Mouse (Mus musculus): ENCODE data around the gene Coa3. TPM values are rescaled to one million over a fixed set of nuclear protein-coding genes. Genes with fewer than 3 reads are reported as not detected.

Gene Coa3
- total RNA-seq, 2 experiments from 2014 or later: 95.7 to 101 TPM

- no peak for DNase-seq (ENCODE audit: extremely low spot score in 1 of 2, low spot score in 2 of 2)
- intact Hi-C loops (cut with DNase I): no loop called here
Observed at GRCm38 (mm10) chr11:101291231-101291630, 12.3 kb upstream of the Coa3 start.

DNA sequence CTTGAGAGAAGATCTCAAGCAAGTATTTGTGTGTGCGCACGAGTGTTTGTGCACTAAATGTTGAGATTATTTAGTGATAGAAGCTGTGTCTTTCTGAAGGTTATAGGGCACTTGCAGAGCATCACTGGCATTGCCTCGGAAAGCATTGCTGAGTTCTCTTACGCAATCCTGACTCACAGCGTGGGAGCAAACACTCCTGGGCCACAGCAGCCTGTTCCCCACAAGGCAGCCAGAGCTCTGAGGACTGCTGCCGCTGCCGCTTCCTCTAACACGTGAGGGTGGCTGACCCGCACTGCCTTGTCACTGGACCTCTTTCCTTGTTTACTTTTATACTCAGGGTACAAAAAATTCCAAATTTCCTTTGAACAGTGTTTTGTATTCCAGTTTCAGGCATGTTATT is 8.4 kb upstream of the Coa3 start:
- DNase-seq (ENCODE audit: extremely low spot score in 1 of 2, low spot score in 2 of 2): peak in 1 of 2 experiments; percentile 64
- intact Hi-C loops (cut with DNase I): no loop called here

DNA sequence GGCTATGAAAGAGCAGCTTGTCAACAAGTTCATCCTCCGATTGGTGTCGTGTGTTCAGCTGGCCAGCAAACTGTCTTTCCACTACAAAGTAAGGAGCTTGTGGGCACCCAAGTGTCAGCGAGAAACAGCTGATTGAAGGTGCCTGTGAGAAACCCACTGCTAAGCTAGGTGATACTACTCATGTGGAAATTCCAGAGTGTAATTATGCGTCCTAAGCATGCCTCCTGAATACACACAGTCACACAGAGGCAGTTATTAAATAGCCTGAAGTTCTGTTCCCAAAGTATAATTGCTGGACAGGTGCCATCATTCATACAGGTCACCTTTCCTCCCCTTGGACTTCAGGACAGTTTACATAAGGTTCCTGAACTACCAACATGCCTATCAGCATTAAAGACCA is 4.9 kb upstream of the Coa3 start:
- no peak for DNase-seq (ENCODE audit: extremely low spot score in 1 of 2, low spot score in 2 of 2)
- intact Hi-C loops (cut with DNase I): no loop called here

GRCm38 (mm10) chr11:101282896-101283295 is 4.0 kb upstream of the Coa3 start:
- intact Hi-C loops (cut with DNase I): no loop called here
- DNase-seq (ENCODE audit: extremely low spot score in 1 of 2, low spot score in 2 of 2): peak in 1 of 2 experiments; percentile 37

DNA sequence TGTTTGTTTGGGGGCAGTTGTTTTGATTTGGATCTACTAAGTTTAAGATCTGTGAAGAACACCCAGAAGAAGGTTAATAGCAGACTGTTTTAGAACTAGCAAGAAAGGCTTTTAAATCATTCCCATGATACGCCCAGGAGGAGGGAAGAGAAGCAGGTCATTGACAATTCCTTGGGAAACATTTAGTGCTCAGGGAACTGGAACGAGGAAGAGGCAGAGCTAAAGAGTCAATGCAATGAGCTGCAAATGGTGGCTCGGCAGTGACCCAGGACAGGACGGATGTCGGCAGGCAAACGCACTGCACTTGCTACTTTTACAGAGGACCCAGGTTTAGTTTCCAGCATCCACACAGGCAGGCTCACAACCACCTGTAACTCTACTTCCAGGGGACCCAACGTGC is 1.9 kb upstream of the Coa3 start:
- DNase-seq (ENCODE audit: extremely low spot score in 1 of 2, low spot score in 2 of 2): no peak
- intact Hi-C loops (cut with DNase I): no loop called here

GRCm38 (mm10) chr11:101279193-101279569 is 267 bp upstream of the Coa3 start:
- no peak for DNase-seq (ENCODE audit: extremely low spot score in 1 of 2, low spot score in 2 of 2)
- intact Hi-C loops (cut with DNase I): no loop called here

- intact Hi-C loops (cut with DNase I): no loop called here
- DNase-seq (ENCODE audit: extremely low spot score in 1 of 2, low spot score in 2 of 2): peak in 1 of 2 experiments; percentile 35
Observed at GRCm38 (mm10) chr11:101277381-101278222, 1.3 kb downstream of the Coa3 start.

DNA sequence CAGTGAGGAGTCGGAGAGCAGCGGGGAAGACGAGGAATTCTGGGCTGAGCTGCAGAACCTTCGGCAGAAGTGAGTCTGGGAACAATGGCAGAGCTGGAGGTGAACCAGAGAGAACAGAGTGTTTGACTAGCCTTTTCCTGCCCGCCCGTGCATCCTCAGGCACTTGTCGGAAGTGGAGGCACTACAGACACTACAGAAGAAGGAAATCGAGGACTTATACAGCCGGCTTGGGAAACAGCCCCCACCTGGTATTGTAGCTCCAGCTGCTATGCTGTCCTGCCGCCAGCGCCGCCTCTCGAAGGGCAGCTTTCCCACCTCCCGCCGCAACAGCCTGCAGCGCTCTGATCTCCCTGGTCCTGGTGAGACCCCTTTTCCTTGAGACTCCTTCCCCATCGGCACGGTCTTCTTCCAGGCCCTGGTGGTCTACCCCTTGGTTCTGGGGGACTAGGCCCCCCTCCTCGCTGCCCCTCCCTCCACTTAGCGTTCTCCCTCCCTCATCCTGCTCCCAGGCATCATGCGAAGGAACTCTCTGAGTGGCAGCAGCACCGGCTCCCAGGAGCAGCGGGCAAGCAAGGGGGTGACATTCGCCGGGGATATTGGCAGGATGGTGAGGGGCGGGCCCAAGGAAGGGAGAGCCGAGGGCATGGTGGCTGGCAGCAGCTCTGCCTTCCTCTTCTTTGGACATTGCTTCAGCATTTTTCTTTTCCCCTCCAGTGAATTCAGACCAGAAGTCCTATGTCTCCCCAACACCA is 2.4 kb downstream of the Coa3 start:
- intact Hi-C loops (cut with DNase I): no loop called here

GRCm38 (mm10) chr11:101275309-101275708 is 3.6 kb downstream of the Coa3 start:
- DNase-seq (ENCODE audit: extremely low spot score in 1 of 2, low spot score in 2 of 2): no peak
- intact Hi-C loops (cut with DNase I): no loop called here

More for the DNA sequence above, 2.4 kb downstream of the Coa3 start:
- DNase-seq (ENCODE audit: extremely low spot score in 1 of 2, low spot score in 2 of 2): no peak

DNA sequence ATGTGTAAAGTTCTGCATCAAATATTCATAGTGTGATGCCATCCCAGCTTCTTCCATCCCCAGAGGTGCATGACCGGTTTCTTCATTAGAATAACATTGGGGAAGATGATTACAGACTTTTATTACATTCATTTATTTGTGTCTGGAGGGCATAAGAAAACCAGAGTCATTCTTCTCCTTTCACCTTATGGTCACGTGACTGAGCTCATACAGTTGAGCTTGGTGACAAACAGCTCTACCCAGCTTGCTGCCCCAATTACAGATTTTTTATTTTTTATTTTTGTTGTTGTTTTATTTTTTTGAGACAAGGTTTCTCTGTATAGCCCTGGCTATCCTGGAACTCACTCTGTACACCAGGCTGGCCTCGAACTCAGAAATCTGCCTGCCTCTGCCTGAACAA is 6.5 kb downstream of the Coa3 start:
- intact Hi-C loops (cut with DNase I): no loop called here
- DNase-seq (ENCODE audit: extremely low spot score in 1 of 2, low spot score in 2 of 2): no peak

DNA sequence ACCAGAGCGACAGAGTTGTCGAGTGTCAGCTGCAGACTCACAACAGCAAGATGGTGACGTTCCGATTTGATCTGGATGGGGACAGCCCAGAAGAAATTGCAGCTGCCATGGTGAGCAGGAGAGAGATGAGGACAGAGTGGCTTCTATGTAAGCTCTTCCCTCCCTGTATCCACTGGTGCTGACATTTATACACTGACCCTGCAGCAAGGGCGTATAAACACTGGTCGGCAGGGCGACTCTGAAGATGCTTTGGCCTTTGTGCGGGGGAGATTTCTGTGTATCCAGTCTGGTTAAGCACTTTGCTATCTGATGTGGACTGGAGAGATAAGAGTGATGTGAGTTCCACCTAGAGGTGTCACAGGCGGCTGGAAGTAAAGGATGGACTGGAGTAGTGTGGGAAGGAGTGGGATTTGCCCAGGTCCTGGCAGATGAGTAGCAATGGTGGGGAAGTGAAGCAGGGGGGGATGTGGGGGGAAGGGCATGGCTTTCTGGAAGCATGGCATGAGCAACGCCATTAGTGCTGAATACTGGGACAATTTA is 9.3 kb downstream of the Coa3 start:
- no peak for DNase-seq (ENCODE audit: extremely low spot score in 1 of 2, low spot score in 2 of 2)
- intact Hi-C loops (cut with DNase I): no loop called here

- intact Hi-C loops (cut with DNase I): no loop called here
- DNase-seq (ENCODE audit: extremely low spot score in 1 of 2, low spot score in 2 of 2): no peak
Observed at GRCm38 (mm10) chr11:101265906-101266305, 13.0 kb downstream of the Coa3 start.

- intact Hi-C loops (cut with DNase I): no loop called here
- DNase-seq (ENCODE audit: extremely low spot score in 1 of 2, low spot score in 2 of 2): peak in 1 of 2 experiments; percentile 35
Observed at GRCm38 (mm10) chr11:101264954-101265471, 13.9 kb downstream of the Coa3 start.

DNA sequence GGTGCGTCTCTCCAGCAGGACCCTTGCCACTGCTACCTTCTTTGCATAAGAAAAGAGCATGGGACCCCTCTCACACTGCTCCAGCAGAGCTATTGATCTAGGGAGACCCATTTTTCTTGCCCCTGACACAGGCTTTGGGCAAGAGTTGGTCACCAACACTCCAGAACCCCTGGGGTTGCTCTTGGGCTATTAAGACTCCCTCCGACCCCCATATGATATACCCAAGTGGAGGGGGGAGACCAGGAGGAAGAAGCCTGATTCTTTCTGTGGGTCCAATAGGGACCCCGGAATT is 15.0 kb downstream of the Coa3 start:
- intact Hi-C loops (cut with DNase I): no loop called here
- no peak for DNase-seq (ENCODE audit: extremely low spot score in 1 of 2, low spot score in 2 of 2)

DNA sequence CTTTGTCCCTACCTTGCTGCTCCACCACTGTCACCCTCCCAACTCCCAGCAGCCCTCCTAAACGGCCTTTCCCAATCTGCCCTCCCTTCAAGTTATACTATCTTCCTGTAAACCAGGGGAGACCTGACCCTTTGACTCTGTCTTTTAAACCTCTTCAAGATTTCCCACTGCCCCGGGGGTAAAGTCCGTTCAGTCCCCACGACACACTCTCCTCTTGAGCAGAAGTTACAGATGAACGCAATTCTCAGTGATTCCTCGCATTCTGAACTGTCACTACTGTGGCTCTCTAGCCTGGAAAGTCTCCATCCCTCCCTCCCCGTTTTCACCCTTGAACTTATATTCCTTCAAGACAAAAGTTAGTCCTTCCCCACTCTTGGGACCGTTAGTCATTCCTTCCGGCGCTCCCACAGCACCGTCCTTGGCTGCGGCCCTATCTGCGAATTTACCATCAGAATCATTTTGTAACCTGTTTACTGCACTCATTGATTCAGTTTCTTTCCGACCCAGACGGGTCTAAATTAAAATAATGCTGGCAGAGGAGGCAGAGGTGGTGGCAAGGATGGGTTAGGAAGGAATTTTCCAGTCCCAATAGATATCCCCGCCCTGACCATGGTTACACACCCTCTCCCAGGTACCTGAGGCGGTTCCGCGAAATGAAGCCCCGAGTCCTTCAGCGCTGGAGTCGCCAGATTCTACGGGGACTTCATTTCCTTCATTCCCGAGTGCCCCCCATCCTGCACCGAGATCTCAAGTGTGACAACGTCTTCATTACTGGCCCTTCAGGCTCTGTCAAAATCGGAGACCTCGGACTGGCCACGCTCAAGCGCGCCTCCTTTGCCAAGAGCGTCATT is 15.6 kb downstream of the Coa3 start:
- intact Hi-C loops (cut with DNase I): no loop called here
- DNase-seq (ENCODE audit: extremely low spot score in 1 of 2, low spot score in 2 of 2): no peak

DNA sequence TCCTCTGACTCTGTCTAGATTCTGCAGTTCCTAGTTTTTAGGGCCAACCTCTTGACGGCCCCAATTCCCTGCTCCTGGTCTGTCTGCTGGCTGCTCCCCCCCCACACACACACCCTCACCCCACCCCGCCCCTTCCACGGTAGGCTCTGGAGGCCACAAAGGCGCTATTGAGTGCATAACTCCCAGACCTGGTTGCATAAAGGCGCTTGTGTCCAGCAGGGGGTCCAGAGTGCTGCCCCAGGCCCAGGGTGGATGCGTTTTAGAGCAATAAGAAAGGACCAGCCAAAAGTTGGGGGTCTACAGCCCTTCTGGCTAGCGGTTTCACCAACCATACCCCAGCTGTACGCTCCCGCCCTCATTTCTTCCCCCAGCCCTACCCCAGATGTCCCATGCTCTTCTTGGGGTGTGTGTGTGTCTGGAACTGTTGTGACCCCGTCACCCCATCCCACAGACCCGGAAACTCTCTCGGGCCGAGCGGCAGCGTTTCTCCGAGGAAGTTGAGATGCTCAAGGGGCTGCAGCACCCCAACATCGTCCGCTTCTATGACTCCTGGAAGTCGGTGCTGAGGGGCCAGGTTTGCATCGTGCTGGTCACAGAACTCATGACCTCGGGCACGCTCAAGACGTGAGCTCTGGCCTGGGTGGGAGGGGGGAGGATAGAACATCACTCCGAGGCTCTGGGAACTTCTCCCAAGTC is 16.5 kb downstream of the Coa3 start:
- no peak for DNase-seq (ENCODE audit: extremely low spot score in 1 of 2, low spot score in 2 of 2)
- intact Hi-C loops (cut with DNase I): no loop called here

GRCm38 (mm10) chr11:101260826-101261380 is 18.0 kb downstream of the Coa3 start:
- intact Hi-C loops (cut with DNase I): no loop called here
- DNase-seq (ENCODE audit: extremely low spot score in 1 of 2, low spot score in 2 of 2): no peak
